Mouse (Mus musculus): Measurements from ENCODE around the gene Tmem53. TPM values are rescaled to one million over a fixed set of nuclear protein-coding genes. Genes with fewer than 3 reads are reported as not detected.

Tmem53 gene
- polyA plus RNA-seq, 1 experiment from 2014 or later, result 17.5 TPM

DNA sequence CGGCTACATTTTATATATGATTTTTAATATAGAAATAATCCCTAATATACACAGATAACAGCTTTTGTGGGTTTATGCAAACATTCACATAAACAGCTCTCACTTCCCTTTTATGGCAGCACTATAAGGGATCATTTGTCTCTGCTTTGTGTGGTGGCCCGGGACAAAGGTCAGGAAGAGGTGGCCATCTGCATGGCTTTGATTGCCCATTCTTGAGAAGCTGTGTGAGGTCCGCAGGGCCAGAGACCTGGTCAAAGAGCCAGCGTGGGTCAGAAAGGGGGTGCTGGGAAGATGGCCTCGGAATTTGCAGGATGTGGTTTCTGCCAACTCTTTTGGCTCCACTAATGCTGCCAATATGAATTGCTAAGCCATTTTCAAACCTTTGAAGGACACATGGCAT lies 28.8 kb upstream of the Tmem53 start:
- ATAC-seq (ENCODE audit: insufficient number of reproducible peaks, insufficient read depth, low FRiP score, low TSS enrichment, low read depth), result no peak
- H3K27me3 ChIP-seq, result no peaks in the 10 kb centered on the region

GRCm38 (mm10) chr4:117224122-117224521 lies 27.6 kb upstream of the Tmem53 start:
- ATAC-seq (ENCODE audit: insufficient number of reproducible peaks, insufficient read depth, low FRiP score, low TSS enrichment, low read depth), result no peak
- H3K4me2 ChIP-seq, result no peak overlapping the region
- no peak overlapping the region for H3K27ac ChIP-seq
- no peaks in the 10 kb centered on the region for H3K27me3 ChIP-seq
- WGBS, result 74% methylated on average over 8 of the region's 8 CpGs
- H3K9me3 ChIP-seq, result no peaks in the 10 kb centered on the region
- no peak overlapping the region for H3K4me3 ChIP-seq
- H3K4me1 ChIP-seq, result no peaks in the 10 kb centered on the region
- H3K36me3 ChIP-seq, result no peaks in the 10 kb centered on the region
- no peak overlapping the region for H3K9ac ChIP-seq

More for the DNA sequence above, 28.8 kb upstream of the Tmem53 start:
- WGBS, result 41% methylated on average over 5 of the region's 5 CpGs
- H3K36me3 ChIP-seq, result no peaks in the 10 kb centered on the region
- no peak overlapping the region for H3K4me3 ChIP-seq
- H3K9ac ChIP-seq, result no peak overlapping the region
- 0 out of 2 replicates have a peak, but pooled peaks cover 6% of the 10 kb centered on the region for H3K4me1 ChIP-seq
- no peaks in the 10 kb centered on the region for H3K9me3 ChIP-seq
- H3K4me2 ChIP-seq, result no peak overlapping the region
- no peak overlapping the region for H3K27ac ChIP-seq

DNA sequence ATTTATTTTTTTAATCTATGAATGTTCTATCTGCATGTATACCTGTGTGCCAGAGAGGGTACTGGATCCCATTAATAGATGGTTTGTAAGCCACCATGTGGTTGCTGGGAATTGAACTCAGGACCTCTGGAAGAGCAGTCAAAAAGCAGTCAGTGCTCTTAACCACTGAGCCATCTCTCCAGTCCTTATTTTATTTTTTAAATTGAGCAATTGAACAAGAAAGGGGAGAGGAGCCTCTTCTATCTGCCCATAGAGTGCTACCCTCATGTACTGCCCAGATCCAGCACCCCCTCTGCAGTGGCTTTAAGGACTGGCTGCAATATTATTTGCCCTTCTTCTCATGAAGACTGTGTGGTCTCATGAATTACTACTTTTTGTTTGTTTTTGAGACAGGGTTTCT lies 26.5 kb upstream of the Tmem53 start:
- H3K27ac ChIP-seq, result no peak overlapping the region
- no peaks in the 10 kb centered on the region for H3K4me1 ChIP-seq
- H3K9me3 ChIP-seq, result no peaks in the 10 kb centered on the region
- no peaks in the 10 kb centered on the region for H3K27me3 ChIP-seq
- no peak for ATAC-seq (ENCODE audit: insufficient number of reproducible peaks, insufficient read depth, low FRiP score, low TSS enrichment, low read depth)
- no peaks in the 10 kb centered on the region for H3K36me3 ChIP-seq
- H3K9ac ChIP-seq, result no peak overlapping the region
- no peak overlapping the region for H3K4me2 ChIP-seq
- no peak overlapping the region for H3K4me3 ChIP-seq

DNA sequence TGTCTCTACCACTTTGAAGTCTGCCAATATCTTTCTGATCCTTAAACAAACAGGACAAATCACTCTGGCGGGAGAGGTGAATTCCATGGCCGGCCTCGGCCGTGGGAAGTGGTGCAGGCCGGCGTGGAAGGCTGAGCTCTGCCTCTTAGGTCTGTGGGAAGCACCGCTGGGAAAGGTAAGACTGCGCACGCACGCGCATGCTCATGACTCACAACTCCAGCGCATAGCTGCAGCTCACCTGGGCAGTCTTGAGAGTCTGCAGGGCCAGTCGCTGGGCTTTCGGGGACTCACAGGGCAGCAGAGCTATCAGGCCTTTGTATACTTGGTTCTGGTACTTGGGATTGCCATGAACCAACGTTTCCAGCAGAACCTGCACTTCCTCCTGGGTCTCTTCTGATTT lies 22.2 kb upstream of the Tmem53 start:
- H3K4me3 ChIP-seq, result no peak overlapping the region
- no peaks in the 10 kb centered on the region for H3K27me3 ChIP-seq
- no peak overlapping the region for H3K4me2 ChIP-seq
- H3K4me1 ChIP-seq, result 0 out of 2 replicates have a peak, but pooled peaks cover 5% of the 10 kb centered on the region
- H3K9ac ChIP-seq, result peak overlapping the region; percentile 3; the same call in 1 of the 2 replicates
- ATAC-seq (ENCODE audit: insufficient number of reproducible peaks, insufficient read depth, low FRiP score, low TSS enrichment, low read depth), result no peak
- no peaks in the 10 kb centered on the region for H3K9me3 ChIP-seq
- no peak overlapping the region for H3K27ac ChIP-seq
- WGBS, result 72% methylated on average over 15 of the region's 15 CpGs
- no peaks in the 10 kb centered on the region for H3K36me3 ChIP-seq

DNA sequence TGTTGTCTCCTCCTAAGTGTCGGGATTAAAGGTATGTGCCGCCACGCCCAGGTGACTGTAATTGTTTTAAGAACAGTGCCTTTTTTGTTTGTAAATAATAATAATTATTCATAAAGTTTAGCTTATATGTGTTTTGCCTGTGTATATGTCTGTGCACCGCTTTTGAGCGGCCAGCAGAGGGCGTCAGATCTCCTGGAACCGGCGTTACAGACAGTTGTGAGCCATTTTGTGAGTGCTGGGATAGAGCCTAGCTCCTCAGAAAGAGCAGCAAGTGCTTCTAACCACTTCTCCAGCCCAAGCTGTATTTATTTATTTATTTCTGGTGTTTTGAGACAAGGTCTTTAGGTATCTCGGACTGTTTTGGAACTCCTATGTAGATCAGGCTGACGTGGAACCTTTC lies 21.4 kb upstream of the Tmem53 start:
- no peak overlapping the region for H3K27ac ChIP-seq
- H3K9me3 ChIP-seq, result no peaks in the 10 kb centered on the region
- H3K9ac ChIP-seq, result no peak overlapping the region
- H3K4me1 ChIP-seq, result peaks cover 10% of the 10 kb centered on the region
- H3K27me3 ChIP-seq, result no peaks in the 10 kb centered on the region
- no peak overlapping the region for H3K4me3 ChIP-seq
- ATAC-seq (ENCODE audit: insufficient number of reproducible peaks, insufficient read depth, low FRiP score, low TSS enrichment, low read depth), result no peak
- no peak overlapping the region for H3K4me2 ChIP-seq
- 46% methylated on average over 10 of the region's 10 CpGs for WGBS
- no peaks in the 10 kb centered on the region for H3K36me3 ChIP-seq

DNA sequence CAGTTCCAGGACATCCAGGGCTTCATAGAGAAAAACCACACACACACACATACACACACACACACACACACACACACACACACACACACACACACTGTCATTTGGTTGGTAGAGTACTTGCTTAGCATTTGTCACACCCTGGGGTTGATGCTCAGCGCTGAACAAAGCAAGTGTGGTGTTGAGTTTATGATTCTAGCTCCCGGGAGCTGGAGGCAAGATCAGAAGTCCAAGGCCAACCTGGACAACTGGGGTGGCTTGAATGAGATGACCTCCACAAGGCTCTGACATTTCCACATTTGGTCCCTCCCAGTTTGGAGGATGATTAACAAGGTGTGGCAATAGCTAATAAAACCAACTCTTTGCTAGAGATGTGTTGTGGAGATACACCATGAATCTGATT lies 20.5 kb upstream of the Tmem53 start:
- H3K27me3 ChIP-seq, result no peaks in the 10 kb centered on the region

GRCm38 (mm10) chr4:117234166-117234741 lies 17.5 kb upstream of the Tmem53 start:
- H3K36me3 ChIP-seq, result no peaks in the 10 kb centered on the region
- no peaks in the 10 kb centered on the region for H3K9me3 ChIP-seq
- WGBS, result 36% methylated on average over 7 of the region's 7 CpGs
- no peak overlapping the region for H3K27ac ChIP-seq
- no peak overlapping the region for H3K4me2 ChIP-seq
- no peak for ATAC-seq (ENCODE audit: insufficient number of reproducible peaks, insufficient read depth, low FRiP score, low TSS enrichment, low read depth)
- no peaks in the 10 kb centered on the region for H3K27me3 ChIP-seq
- H3K9ac ChIP-seq, result no peak overlapping the region
- peaks cover 21% of the 10 kb centered on the region for H3K4me1 ChIP-seq
- no peak overlapping the region for H3K4me3 ChIP-seq

More for the DNA sequence above, 20.5 kb upstream of the Tmem53 start:
- peaks cover 19% of the 10 kb centered on the region for H3K4me1 ChIP-seq
- no peak overlapping the region for H3K9ac ChIP-seq
- no peak overlapping the region for H3K4me3 ChIP-seq
- H3K27ac ChIP-seq, result no peak overlapping the region
- 87% methylated on average over 2 of the region's 2 CpGs for WGBS
- no peaks in the 10 kb centered on the region for H3K9me3 ChIP-seq
- no peaks in the 10 kb centered on the region for H3K36me3 ChIP-seq
- no peak for ATAC-seq (ENCODE audit: insufficient number of reproducible peaks, insufficient read depth, low FRiP score, low TSS enrichment, low read depth)
- no peak overlapping the region for H3K4me2 ChIP-seq

DNA sequence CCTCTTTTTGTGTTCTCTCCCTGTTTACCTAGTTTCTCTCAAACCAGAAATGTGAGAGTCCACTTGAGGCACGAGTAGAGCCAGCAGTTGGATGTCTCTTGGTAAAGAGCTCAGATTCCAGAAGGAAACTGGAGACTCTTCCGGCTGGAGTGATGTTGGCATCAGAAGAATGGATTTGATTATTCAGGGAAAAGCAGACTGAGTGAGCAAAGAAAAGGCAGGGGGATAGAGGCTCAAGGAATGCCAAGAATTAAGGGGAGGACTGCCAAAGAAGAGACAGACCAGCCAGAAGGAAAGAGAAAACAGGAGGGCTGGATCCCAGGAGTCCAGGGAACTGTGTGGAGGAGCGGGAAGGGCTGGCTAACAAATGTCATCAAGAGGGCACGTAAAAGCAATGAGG lies 15.9 kb upstream of the Tmem53 start:
- no peak overlapping the region for H3K4me2 ChIP-seq
- H3K9me3 ChIP-seq, result no peaks in the 10 kb centered on the region
- no peak for ATAC-seq (ENCODE audit: insufficient number of reproducible peaks, insufficient read depth, low FRiP score, low TSS enrichment, low read depth)
- H3K27me3 ChIP-seq, result no peaks in the 10 kb centered on the region
- no peak overlapping the region for H3K4me3 ChIP-seq
- H3K9ac ChIP-seq, result no peak overlapping the region
- H3K36me3 ChIP-seq, result no peaks in the 10 kb centered on the region
- 21% methylated on average over 4 of the region's 4 CpGs for WGBS
- peak overlapping the region; percentile 80 for H3K27ac ChIP-seq
- peaks cover 31% of the 10 kb centered on the region for H3K4me1 ChIP-seq

DNA sequence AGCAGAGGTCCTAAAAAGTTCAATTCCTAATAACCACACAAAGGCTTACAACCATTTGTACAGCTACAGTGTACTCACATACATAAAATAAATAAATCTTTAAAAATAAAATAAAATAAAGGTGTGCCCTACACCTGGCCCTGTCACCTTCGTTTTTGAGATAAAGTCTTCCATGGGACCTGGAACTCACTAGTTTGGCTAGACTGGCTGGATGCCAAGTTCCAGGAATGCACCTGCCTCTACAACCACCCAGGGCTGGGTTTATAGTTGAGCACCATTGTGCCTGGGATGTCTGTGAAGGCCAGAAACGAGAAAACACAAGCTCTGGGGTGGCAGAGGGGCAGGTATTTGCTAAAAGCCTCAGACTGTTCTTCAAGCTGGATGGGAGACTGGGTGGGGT lies 12.6 kb upstream of the Tmem53 start:
- Histone ChIP-seq H3K9ac (no peak overlapping the region), H3K4me3 (no peak overlapping the region), H3K9me3 (no peaks in the 10 kb centered on the region), H3K4me2 (no peak overlapping the region), H3K4me1 (peaks cover 37% of the 10 kb centered on the region), H3K36me3 (no peaks in the 10 kb centered on the region), H3K27me3 (no peaks in the 10 kb centered on the region), H3K27ac (no peak overlapping the region)
- WGBS, result 42% methylated on average over 2 of the region's 2 CpGs
- no peak for ATAC-seq (ENCODE audit: insufficient number of reproducible peaks, insufficient read depth, low FRiP score, low TSS enrichment, low read depth)

- Histone ChIP-seq H3K4me3 (no peak overlapping the region), H3K9me3 (no peaks in the 10 kb centered on the region), H3K4me2 (no peak overlapping the region), H3K27ac (peak overlapping the region; percentile 74), H3K27me3 (no peaks in the 10 kb centered on the region), H3K4me1 (peaks cover 22% of the 10 kb centered on the region), H3K36me3 (no peaks in the 10 kb centered on the region), H3K9ac (no peak overlapping the region)
- WGBS, result 61% methylated on average over 6 of the region's 6 CpGs
- no peak for ATAC-seq (ENCODE audit: insufficient number of reproducible peaks, insufficient read depth, low FRiP score, low TSS enrichment, low read depth)
Observed at GRCm38 (mm10) chr4:117240867-117241266, 10.9 kb upstream of the Tmem53 start.

- no peak overlapping the region for H3K9ac ChIP-seq
- WGBS, result 85% methylated on average over 1 of the region's 1 CpGs
Observed at GRCm38 (mm10) chr4:117250982-117251381, 769 bp upstream of the Tmem53 start.

GRCm38 (mm10) chr4:117252351-117252750 lies 600 bp downstream of the Tmem53 start:
- Histone ChIP-seq H3K27me3 (no peaks in the 10 kb centered on the region), H3K4me1 (peaks cover 22% of the 10 kb centered on the region), H3K9ac (peak overlapping the region; percentile 75), H3K36me3 (no peaks in the 10 kb centered on the region), H3K4me2 (peak overlapping the region; percentile 67), H3K27ac (peak overlapping the region; percentile 92), H3K4me3 (peak overlapping the region; percentile 65), H3K9me3 (no peaks in the 10 kb centered on the region)
- peak; percentile 35; the same call in 1 of the 2 replicates for ATAC-seq (ENCODE audit: insufficient number of reproducible peaks, insufficient read depth, low FRiP score, low TSS enrichment, low read depth)
- 4% methylated on average over 5 of the region's 5 CpGs for WGBS

More at GRCm38 (mm10) chr4:117250982-117251381, 769 bp upstream of the Tmem53 start:
- H3K4me3 ChIP-seq, result peak overlapping the region; percentile 65; the same call in 1 of the 2 replicates
- H3K4me2 ChIP-seq, result peak overlapping the region; percentile 67
- ATAC-seq (ENCODE audit: insufficient number of reproducible peaks, insufficient read depth, low FRiP score, low TSS enrichment, low read depth), result no peak
- H3K27ac ChIP-seq, result no peak overlapping the region
- H3K36me3 ChIP-seq, result no peaks in the 10 kb centered on the region
- peaks cover 22% of the 10 kb centered on the region for H3K4me1 ChIP-seq
- no peaks in the 10 kb centered on the region for H3K27me3 ChIP-seq
- no peaks in the 10 kb centered on the region for H3K9me3 ChIP-seq

Measured in embryonic facial prominence, embryonic 13.5 days (tissue).